Mouse (Mus musculus): ENCODE results near the gene AI661453. TPM values are rescaled to one million over a fixed set of nuclear protein-coding genes. Genes with fewer than 3 reads are reported as not detected.

The AI661453 gene
- total and polyA plus RNA-seq, 2 experiments from 2014 or later, result 0.05 to 0.22 TPM

- H3K27me3 ChIP-seq (ENCODE audit: insufficient read depth, low read length), result no peaks in the 10 kb centered on the region
- no peak for TF ChIP-seq CTCF (IDR thresholded peaks at IDR 0.05; ENCODE audit: low read depth)
- DNase-seq (no peak), ATAC-seq (no peak)
- WGBS, result 88% methylated on average over 7 of the region's 7 CpGs
- no peaks in the 10 kb centered on the region for H3K4me1 ChIP-seq (ENCODE audit: insufficient read depth)
- H3K36me3 ChIP-seq (ENCODE audit: insufficient read depth), result no peaks in the 10 kb centered on the region
- H3K27ac ChIP-seq (ENCODE audit: low read depth, low read length), result no peak overlapping the region
- H3K4me3 ChIP-seq (ENCODE audit: low read depth, low read length), result no peak overlapping the region
- H3K4me2 ChIP-seq (ENCODE audit: low read depth), result no peak overlapping the region
- no peaks in the 10 kb centered on the region for H3K9me3 ChIP-seq (ENCODE audit: low read length)
- no peak overlapping the region for H3K9ac ChIP-seq
These were observed 78.9 kb downstream of the AI661453 start for GRCm38 (mm10) chr17:47515180-47515844.

- ATAC-seq, result no peak
- Histone ChIP-seq H3K4me2 (ENCODE audit: low read depth) (no peak overlapping the region), H3K36me3 (ENCODE audit: insufficient read depth) (no peaks in the 10 kb centered on the region), H3K27me3 (ENCODE audit: insufficient read depth, low read length) (no peaks in the 10 kb centered on the region), H3K9ac (no peak overlapping the region), H3K4me3 (ENCODE audit: low read depth, low read length) (no peak overlapping the region), H3K27ac (ENCODE audit: low read depth, low read length) (no peak overlapping the region), H3K9me3 (ENCODE audit: low read length) (no peaks in the 10 kb centered on the region), H3K4me1 (ENCODE audit: insufficient read depth) (0 out of 2 replicates have a peak, but pooled peaks cover under 1% of the 10 kb centered on the region)
- DNase-seq, result no peak
- WGBS, result 95% methylated on average over 3 of the region's 3 CpGs
- no peak for TF ChIP-seq CTCF (IDR thresholded peaks at IDR 0.05; ENCODE audit: low read depth)
These were observed 79.8 kb downstream of the AI661453 start for GRCm38 (mm10) chr17:47516232-47516631.

DNA sequence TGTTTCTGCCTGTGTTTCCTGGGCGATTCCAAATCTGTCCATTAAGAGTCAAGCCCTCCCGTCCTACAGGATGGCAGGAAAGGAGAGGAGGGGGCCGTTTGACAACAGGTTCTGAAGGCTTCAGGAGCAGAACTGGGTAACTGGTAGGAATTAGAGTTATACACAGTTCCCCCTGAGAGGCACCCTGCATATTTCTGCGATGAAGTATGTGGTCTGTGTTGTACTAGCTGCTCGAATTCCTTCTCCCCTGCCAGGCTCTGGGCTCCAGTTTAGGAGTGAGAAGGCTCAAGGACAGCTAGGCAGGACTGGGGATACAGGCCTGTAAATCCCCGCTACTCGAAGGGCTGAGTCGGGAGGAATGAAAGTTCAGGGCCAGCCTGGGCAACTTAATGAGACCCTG is 81.8 kb downstream of the AI661453 start:
- Histone ChIP-seq H3K4me2 (ENCODE audit: low read depth) (no peak overlapping the region), H3K9me3 (ENCODE audit: low read length) (no peaks in the 10 kb centered on the region), H3K4me3 (ENCODE audit: low read depth, low read length) (no peak overlapping the region), H3K27me3 (ENCODE audit: insufficient read depth, low read length) (no peaks in the 10 kb centered on the region), H3K36me3 (ENCODE audit: insufficient read depth) (no peaks in the 10 kb centered on the region), H3K4me1 (ENCODE audit: insufficient read depth) (peaks cover 10% of the 10 kb centered on the region; the same call in 1 of the 2 replicates), H3K9ac (0 out of 2 replicates have a peak overlapping the region, but pooled peaks have one; percentile 6), H3K27ac (ENCODE audit: low read depth, low read length) (no peak overlapping the region; the same call in 1 of the 2 replicates)
- ATAC-seq, result no peak
- DNase-seq, result no peak
- WGBS, result 19% methylated on average over 8 of the region's 8 CpGs
- no peak for TF ChIP-seq CTCF (IDR thresholded peaks at IDR 0.05; ENCODE audit: low read depth)

Other genes starting within 250 kb of the AI661453 start
- gene Mrps10, start 67.7 kb upstream of the AI661453 start, total RNA-seq (2014; rRNA removed), result 28.6 and 42.4 TPM in 2 replicates
- gene Mrps10, start 67.7 kb upstream of the AI661453 start, polyA plus RNA-seq (2015; fragmentation: Nextera tagmentation; extraction: Ambion mirVana), result 75.0 and 83.5 TPM in 2 replicates
- 0.15 and 0.33 TPM in 2 replicates for gene Guca1b, start 51.2 kb upstream of the AI661453 start, total RNA-seq (2014; rRNA removed)
- 0.18 TPM in 1 of 2 replicates, not detected in the other for gene Guca1b, start 51.2 kb upstream of the AI661453 start, polyA plus RNA-seq (2015; fragmentation: Nextera tagmentation; extraction: Ambion mirVana)
- gene Guca1a, start 36.0 kb upstream of the AI661453 start, total RNA-seq (2014; rRNA removed), result 0.23 TPM in 1 of 2 replicates, not detected in the other
- 0.33 and 0.59 TPM in 2 replicates for gene Guca1a, start 36.0 kb upstream of the AI661453 start, polyA plus RNA-seq (2015; fragmentation: Nextera tagmentation; extraction: Ambion mirVana)
- 0.14 and 0.31 TPM in 2 replicates for gene 1700001C19Rik, start 761 bp downstream of the AI661453 start, total RNA-seq (2014; rRNA removed)
- gene 1700001C19Rik, start 761 bp downstream of the AI661453 start, polyA plus RNA-seq (2015; fragmentation: Nextera tagmentation; extraction: Ambion mirVana), result 0.33 and 0.35 TPM in 2 replicates
- gene Taf8, start 65.7 kb downstream of the AI661453 start, total RNA-seq (2014; rRNA removed), result 17.4 and 17.9 TPM in 2 replicates
- gene Taf8, start 65.7 kb downstream of the AI661453 start, polyA plus RNA-seq (2015; fragmentation: Nextera tagmentation; extraction: Ambion mirVana), result 8.8 and 10.8 TPM in 2 replicates
- gene Ccnd3, start 68.4 kb downstream of the AI661453 start, total RNA-seq (2014; rRNA removed), result 26.3 and 42.6 TPM in 2 replicates
- 54.0 and 59.6 TPM in 2 replicates for gene Ccnd3, start 68.4 kb downstream of the AI661453 start, polyA plus RNA-seq (2015; fragmentation: Nextera tagmentation; extraction: Ambion mirVana)
- 21.9 and 23.7 TPM in 2 replicates for gene Bysl, start 174.9 kb downstream of the AI661453 start, total RNA-seq (2014; rRNA removed)
- 32.0 and 35.4 TPM in 2 replicates for gene Bysl, start 174.9 kb downstream of the AI661453 start, polyA plus RNA-seq (2015; fragmentation: Nextera tagmentation; extraction: Ambion mirVana)
- 31.5 and 37.0 TPM in 2 replicates for gene Med20, start 175.0 kb downstream of the AI661453 start, total RNA-seq (2014; rRNA removed)
- gene Med20, start 175.0 kb downstream of the AI661453 start, polyA plus RNA-seq (2015; fragmentation: Nextera tagmentation; extraction: Ambion mirVana), result 27.9 and 30.2 TPM in 2 replicates
- 4.7 and 10.6 TPM in 2 replicates for gene Gm20517, start 175.0 kb downstream of the AI661453 start, total RNA-seq (2014; rRNA removed)
- gene Gm20517, start 175.0 kb downstream of the AI661453 start, polyA plus RNA-seq (2015; fragmentation: Nextera tagmentation; extraction: Ambion mirVana), result 1.4 and 2.1 TPM in 2 replicates
- 11.2 and 18.9 TPM in 2 replicates for gene Usp49, start 194.1 kb downstream of the AI661453 start, total RNA-seq (2014; rRNA removed)
- gene Usp49, start 194.1 kb downstream of the AI661453 start, polyA plus RNA-seq (2015; fragmentation: Nextera tagmentation; extraction: Ambion mirVana), result 2.8 and 4.7 TPM in 2 replicates